Mouse (Mus musculus): ENCODE data around the gene Ccr7. TPM values are rescaled to one million over a fixed set of nuclear protein-coding genes. Genes with fewer than 3 reads are reported as not detected.

The Ccr7 gene
- total and polyA plus RNA-seq, 3 experiments, result 0.04 to 0.06 TPM; not detected in 1

GRCm38 (mm10) chr11:99104609-99105410 lies 50.1 kb downstream of the Ccr7 start (continued):
- peak; percentile 94 for TF ChIP-seq ETS1 (IDR thresholded peaks at IDR 0.05; ENCODE audit: low read depth, low read length)
- no peak for TF ChIP-seq UBTF (IDR thresholded peaks at IDR 0.05; ENCODE audit: borderline replicate concordance, insufficient read depth, low read depth, low read length)
- TF ChIP-seq USF2 (IDR thresholded peaks at IDR 0.05; ENCODE audit: borderline replicate concordance in 1 of 2, insufficient read depth in 1 of 2, low read depth in 1 of 2, low read length in 2 of 2), result no peak

- Histone ChIP-seq H3K9ac (ENCODE audit: control insufficient read depth, low read depth, low read length, poor library complexity, severe bottlenecking) (no peak overlapping the region), H3K9me3 (replicated peaks; ENCODE audit: insufficient read depth, low read length) (no peaks in the 10 kb centered on the region), H3K27ac (ENCODE audit: control insufficient read depth, low read depth, low read length) (no peak overlapping the region), H3K79me2 (ENCODE audit: control insufficient read depth, insufficient read depth, low read length, poor library complexity) (no peaks in the 10 kb centered on the region), H3K27me3 (ENCODE audit: control insufficient read depth in 1 of 2, insufficient read depth in 2 of 2, low read length in 2 of 2) (no peaks in the 10 kb centered on the region), H3K4me1 (ENCODE audit: control insufficient read depth in 1 of 2, insufficient read depth in 2 of 2, low read length in 2 of 2) (peaks cover 26 to 55% of the 10 kb centered on the region in 2 experiments), H3K4me3 (ENCODE audit: control insufficient read depth in 1 of 2, insufficient read depth in 1 of 2, low read depth in 2 of 2, low read length in 2 of 2) (no peak overlapping the region), H3K36me3 (ENCODE audit: control insufficient read depth in 1 of 2, insufficient read depth in 2 of 2, low read length in 2 of 2) (peaks cover 0 to 39% of the 10 kb centered on the region in 2 experiments; a peak in 2 of 4 replicates)
- TF ChIP-seq SIN3A (IDR thresholded peaks at IDR 0.05; ENCODE audit: low read length) (peak; percentile 12; the same call in 1 of the 2 replicates), ELF1 (IDR thresholded peaks at IDR 0.05; ENCODE audit: low read depth, low read length) (no peak)
- DNase-seq (ENCODE audit: low read depth, low spot score), result no peak
Observed at GRCm38 (mm10) chr11:99102575-99103270, 52.2 kb downstream of the Ccr7 start.

- Histone ChIP-seq H3K79me2 (ENCODE audit: control insufficient read depth, insufficient read depth, low read length, poor library complexity) (no peaks in the 10 kb centered on the region), H3K9ac (ENCODE audit: control insufficient read depth, low read depth, low read length, poor library complexity, severe bottlenecking) (no peak overlapping the region), H3K36me3 (ENCODE audit: control insufficient read depth in 1 of 2, insufficient read depth in 2 of 2, low read length in 2 of 2) (peaks cover 0 to 31% of the 10 kb centered on the region in 2 experiments; a peak in 2 of 4 replicates), H3K27ac (ENCODE audit: control insufficient read depth, low read depth, low read length) (no peak overlapping the region), H3K9me3 (replicated peaks; ENCODE audit: insufficient read depth, low read length) (no peaks in the 10 kb centered on the region), H3K4me3 (ENCODE audit: control insufficient read depth in 1 of 2, insufficient read depth in 1 of 2, low read depth in 2 of 2, low read length in 2 of 2) (no peak overlapping the region), H3K27me3 (ENCODE audit: control insufficient read depth in 1 of 2, insufficient read depth in 2 of 2, low read length in 2 of 2) (no peaks in the 10 kb centered on the region), H3K4me1 (ENCODE audit: control insufficient read depth in 1 of 2, insufficient read depth in 2 of 2, low read length in 2 of 2) (peaks cover 24 to 45% of the 10 kb centered on the region in 2 experiments)
- no peak for TF ChIP-seq NELFE (IDR thresholded peaks at IDR 0.05; ENCODE audit: low read depth, low read length)
- TF ChIP-seq USF2 (IDR thresholded peaks at IDR 0.05; ENCODE audit: borderline replicate concordance in 1 of 2, insufficient read depth in 1 of 2, low read depth in 1 of 2, low read length in 2 of 2), result no peak
- TF ChIP-seq USF1 (IDR thresholded peaks at IDR 0.05; ENCODE audit: low read depth, low read length), result no peak
- no peak for TF ChIP-seq GABPA (IDR thresholded peaks at IDR 0.05; ENCODE audit: low read depth, low read length)
- TF ChIP-seq ZNF384 (IDR thresholded peaks at IDR 0.05; ENCODE audit: low read depth, low read length), result no peak
- no peak for TF ChIP-seq JUND (IDR thresholded peaks at IDR 0.05; ENCODE audit: low read depth, low read length)
- TF ChIP-seq MEF2A (IDR thresholded peaks at IDR 0.05; ENCODE audit: extremely low read depth, insufficient replicate concordance, low read depth, low read length, poor library complexity, severe bottlenecking), result no peak
- TF ChIP-seq POLR2A (IDR thresholded peaks at IDR 0.05; ENCODE audit: control insufficient read depth in 1 of 2, insufficient read depth in 1 of 2, low read depth in 1 of 2, low read length in 2 of 2, poor library complexity in 1 of 2), result no peak
- no peak for TF ChIP-seq EP300 (IDR thresholded peaks at IDR 0.05; ENCODE audit: low read depth in 1 of 2, low read length in 2 of 2)
- no peak for TF ChIP-seq CHD1 (IDR thresholded peaks at IDR 0.05; ENCODE audit: low read depth, low read length)
- no peak for TF ChIP-seq MYC (IDR thresholded peaks at IDR 0.05; ENCODE audit: low read depth, low read length)
- TF ChIP-seq TCF12 (IDR thresholded peaks at IDR 0.05; ENCODE audit: low read depth, low read length), result no peak
- TF ChIP-seq GATA1 (IDR thresholded peaks at IDR 0.05; ENCODE audit: low read depth, low read length), result no peak
- DNase-seq (ENCODE audit: low read depth, low spot score), result no peak
Observed at GRCm38 (mm10) chr11:99101693-99102092, 53.2 kb downstream of the Ccr7 start.

Data from MEL (cell line).